8 mouse cellular contexts compared by ENCODE assay signal in the genomic region with DNA sequence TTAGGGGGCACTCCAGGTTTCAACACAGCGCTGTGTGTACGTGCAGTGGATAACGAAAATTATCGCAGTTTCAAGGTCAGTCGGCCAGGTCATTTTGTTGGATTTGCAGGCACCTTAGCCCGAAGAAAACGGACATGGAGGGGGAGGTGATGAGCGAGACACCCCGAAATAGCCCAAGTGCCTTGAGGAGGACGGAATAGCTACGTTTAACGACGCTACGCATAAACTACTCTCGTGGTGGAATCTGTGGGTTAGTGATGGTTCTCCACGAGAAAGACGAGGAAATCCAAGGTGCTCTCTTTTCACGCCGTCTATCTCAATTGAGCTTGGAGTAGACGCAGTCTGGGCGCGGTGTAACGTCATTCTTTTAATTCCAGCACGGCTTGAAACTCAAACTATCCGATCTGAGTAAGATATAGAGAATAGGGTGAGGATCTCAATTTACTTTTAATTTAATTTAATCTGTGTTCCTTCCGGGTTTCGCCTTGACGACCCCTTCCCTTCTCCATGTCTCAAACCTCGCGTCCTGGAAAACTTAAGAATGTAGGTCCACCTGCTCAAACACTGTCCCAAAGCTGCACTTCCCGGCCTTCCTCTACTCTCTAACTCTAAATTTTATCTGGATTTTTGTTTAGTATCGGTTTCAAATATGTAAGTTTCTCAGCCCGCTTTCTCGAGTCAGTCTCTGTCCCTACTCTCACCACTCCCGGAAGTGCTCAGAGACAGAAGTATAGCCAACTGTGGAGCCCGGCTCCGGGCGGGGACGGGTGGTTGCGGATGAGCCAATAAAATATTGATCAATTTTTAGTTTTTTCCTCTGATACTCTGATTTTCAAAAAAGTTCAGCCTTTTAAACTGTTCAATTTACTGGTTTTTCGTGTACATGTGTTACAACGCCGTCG. TPM values are rescaled to one million over a fixed set of nuclear protein-coding genes. Genes with fewer than 3 reads are reported as not detected.
DNase-seq lines count a peak whose midpoint lies in the region; ATAC-seq lines count a peak whose summit lies in the region.

No protein-coding gene starts in this region.

- peak overlapping the region; percentile 63 for H3K4me3 ChIP-seq in kidney, embryonic 16.5 days (ENCODE audit: low read length)
- H3K4me3 ChIP-seq in hindbrain, embryonic 13.5 days, result peak overlapping the region; percentile 39

- peaks cover 32% of the 10 kb centered on the region for H3K27me3 ChIP-seq in kidney, embryonic 16.5 days (ENCODE audit: insufficient read depth, low read length)
- peaks cover 87% of the 10 kb centered on the region for H3K27me3 ChIP-seq in hindbrain, embryonic 13.5 days

- under 1% methylated on average over 44 of the region's 44 CpGs for WGBS in kidney, embryonic 16.5 days
- WGBS in hindbrain, embryonic 13.5 days, result under 1% methylated on average over 44 of the region's 44 CpGs

- H3K27ac ChIP-seq in kidney, embryonic 16.5 days (ENCODE audit: low read length), result no peak overlapping the region
- H3K27ac ChIP-seq in hindbrain, embryonic 13.5 days, result no peak overlapping the region

- peak overlapping the region; percentile 91 for H3K4me2 ChIP-seq in kidney, embryonic 16.5 days (replicated peaks; ENCODE audit: low read depth, low read length)
- peak overlapping the region; percentile 53 for H3K4me2 ChIP-seq in hindbrain, embryonic 13.5 days

- H3K9ac ChIP-seq in kidney, embryonic 16.5 days (replicated peaks; ENCODE audit: low read length), result peak overlapping the region; percentile 57
- H3K9ac ChIP-seq in hindbrain, embryonic 13.5 days, result no peak overlapping the region

- H3K9me3 ChIP-seq in kidney, embryonic 16.5 days (ENCODE audit: low read length), result no peaks in the 10 kb centered on the region; the same call in 1 of the 2 replicates
- 0 out of 2 replicates have a peak, but pooled peaks cover 5% of the 10 kb centered on the region for H3K9me3 ChIP-seq in hindbrain, embryonic 13.5 days

- H3K36me3 ChIP-seq in kidney, embryonic 16.5 days (ENCODE audit: insufficient read depth, low read length), result no peaks in the 10 kb centered on the region
- no peaks in the 10 kb centered on the region for H3K36me3 ChIP-seq in hindbrain, embryonic 13.5 days

- DNase-seq in kidney, adult 11 months, result no peak
- DNase-seq in embryo, embryonic 11 days, result peak; percentile 59
- DNase-seq in testis, postnatal 10 days (ENCODE audit: low spot score), result peak; percentile 47
- DNase-seq in ovary, adult 18-20 months (ENCODE audit: low spot score), result no peak
- no peak for DNase-seq in gastrocnemius, adult 8-10 months (ENCODE audit: low spot score in 2 of 2)

- peaks cover 6% of the 10 kb centered on the region; the same call in 1 of the 2 replicates for H3K4me1 ChIP-seq in kidney, embryonic 16.5 days (ENCODE audit: insufficient read depth, low read length)
- H3K4me1 ChIP-seq in hindbrain, embryonic 13.5 days (replicated peaks), result peaks cover 13% of the 10 kb centered on the region

- no peak for ATAC-seq in kidney, embryonic 16.5 days (ENCODE audit: low FRiP score, low TSS enrichment)
- ATAC-seq in hindbrain, embryonic 13.5 days (ENCODE audit: low FRiP score), result no peak
- ATAC-seq in megakaryocyte, adult 5-6 weeks (ENCODE audit: poor library complexity, severe bottlenecking), result peak; percentile 64

RNA-seq across cellular contexts. Expression of a gene that starts 10.6 kb away (rescaled TPM):
- polyA plus RNA-seq in kidney, embryonic 16.5 days (2015; fragmentation: Nextera tagmentation; extraction: Ambion mirVana), result 0.32 and 0.97 TPM in 2 replicates
- polyA plus RNA-seq in hindbrain, embryonic 13.5 days (2015; fragmentation: Nextera tagmentation; extraction: Ambion mirVana), result 0.12 and 0.14 TPM in 2 replicates
- total RNA-seq in megakaryocyte, adult 5-6 weeks (2015), result 3.7 and 4.3 TPM in 2 replicates
- total RNA-seq in megakaryocyte, adult 5-6 weeks (2017), result 2.8 and 5.2 TPM in 2 replicates
- total RNA-seq in gastrocnemius, adult 8-10 months (2022), result not detected

RNA-seq across cellular contexts. Expression of a gene that starts 15.2 kb away (rescaled TPM):
- polyA plus RNA-seq in kidney, embryonic 16.5 days (2015; fragmentation: Nextera tagmentation; extraction: Ambion mirVana), result 7.8 and 9.2 TPM in 2 replicates
- polyA plus RNA-seq in hindbrain, embryonic 13.5 days (2015; fragmentation: Nextera tagmentation; extraction: Ambion mirVana), result 1.9 TPM in 1 of 2 replicates, not detected in the other
- total RNA-seq in megakaryocyte, adult 5-6 weeks (2015), result 0.91 and 1.1 TPM in 2 replicates
- 48.2 and 145 TPM in 2 replicates for total RNA-seq in megakaryocyte, adult 5-6 weeks (2017)
- 1 to 10 TPM in 3 of 4 experiments, not detected in 1; 3.0 to 6.5 (median 5.3) TPM for total RNA-seq in gastrocnemius, adult 8-10 months (2022)

RNA-seq across cellular contexts. Expression of a gene that starts 15.5 kb away (rescaled TPM):
- polyA plus RNA-seq in kidney, embryonic 16.5 days (2015; fragmentation: Nextera tagmentation; extraction: Ambion mirVana), result 3.8 and 8.2 TPM in 2 replicates
- 0.84 and 3.1 TPM in 2 replicates for polyA plus RNA-seq in hindbrain, embryonic 13.5 days (2015; fragmentation: Nextera tagmentation; extraction: Ambion mirVana)
- 78.9 and 108 TPM in 2 replicates for total RNA-seq in megakaryocyte, adult 5-6 weeks (2015)
- total RNA-seq in megakaryocyte, adult 5-6 weeks (2017), result 1,539 and 1,747 TPM in 2 replicates
- total RNA-seq in gastrocnemius, adult 8-10 months (2022), result 1 to 10 TPM in 1 of 4 experiments, under 1 TPM in 1, not detected in 2; 0.75 to 7.0 TPM

RNA-seq across cellular contexts. Expression of a gene that starts 21.0 kb away (rescaled TPM):
- 29.5 and 30.5 TPM in 2 replicates for polyA plus RNA-seq in kidney, embryonic 16.5 days (2015; fragmentation: Nextera tagmentation; extraction: Ambion mirVana)
- 12.2 and 12.9 TPM in 2 replicates for polyA plus RNA-seq in hindbrain, embryonic 13.5 days (2015; fragmentation: Nextera tagmentation; extraction: Ambion mirVana)
- 34.9 and 43.5 TPM in 2 replicates for total RNA-seq in megakaryocyte, adult 5-6 weeks (2015)
- 115 and 127 TPM in 2 replicates for total RNA-seq in megakaryocyte, adult 5-6 weeks (2017)
- total RNA-seq in gastrocnemius, adult 8-10 months (2022), result 10 to 100 TPM; 28.5 to 37.8 (median 35.7) TPM

RNA-seq across cellular contexts. Expression of a gene that starts 22.6 kb away (rescaled TPM):
- 49.8 and 53.1 TPM in 2 replicates for polyA plus RNA-seq in kidney, embryonic 16.5 days (2015; fragmentation: Nextera tagmentation; extraction: Ambion mirVana)
- polyA plus RNA-seq in hindbrain, embryonic 13.5 days (2015; fragmentation: Nextera tagmentation; extraction: Ambion mirVana), result 11.9 and 17.6 TPM in 2 replicates
- 43.5 and 58.5 TPM in 2 replicates for total RNA-seq in megakaryocyte, adult 5-6 weeks (2015)
- total RNA-seq in megakaryocyte, adult 5-6 weeks (2017), result 942 and 986 TPM in 2 replicates
- total RNA-seq in gastrocnemius, adult 8-10 months (2022), result 1 to 10 TPM in 3 of 4 experiments, not detected in 1; 2.3 to 4.2 (median 2.6) TPM

Comparison
In these comparisons a context has a peak if more than half of its experiments do, and no peak if none do; other contexts are left out.
1. DNase-seq: peak in embryo, embryonic 11 days (single experiment) and testis, postnatal 10 days (single experiment); none in kidney, adult 11 months (single experiment), ovary, adult 18-20 months (single experiment) and gastrocnemius, adult 8-10 months (0 of 2).
2. RNA of a gene that starts 15.5 kb away (total RNA-seq): 78.9 to 1,747 TPM in megakaryocyte, adult 5-6 weeks; 0.75 to 7.0 TPM in gastrocnemius, adult 8-10 months; every median in the first group is over 4 times any median in the second.